Mouse (Mus musculus) liver, postnatal 0 days (tissue): Measurements from ENCODE around the gene Cxcr4. TPM values are rescaled to one million over a fixed set of nuclear protein-coding genes. Genes with fewer than 3 reads are reported as not detected.

ENCODE experiments used
- ATAC-seq: fragments of 200-750 bp; cut with Nextera tagmentation; 2 replicates; pipeline ENCODE4 v1.8.0; 2017; ENCODE audit warnings: mild to moderate bottlenecking, moderate library complexity
- DNase-seq: peaks from one replicate; pipeline ENCODE4 v3.0.0-alpha.2; 2016
- H3K27ac ChIP-seq: fragments of 300-500 bp; sonication (generic); 2 replicates; pipeline ENCODE4 v1.5.1; 2014; ENCODE audit warnings: antibody characterized with exemption, moderate library complexity, mild to moderate bottlenecking, low read depth
- H3K27me3 ChIP-seq: fragments of 300-500 bp; sonication (generic); 2 replicates; pipeline ENCODE4 v1.6.1; 2014; ENCODE audit warnings: low read length, control low read depth, mixed read lengths; ENCODE audit not compliant: insufficient read depth
- H3K36me3 ChIP-seq: fragments of 300-500 bp; sonication (generic); replicated peaks from 2 replicates; pipeline ENCODE4 v1.6.1; 2014; ENCODE audit warnings: mild to moderate bottlenecking, control low read depth, low read length, moderate library complexity, mixed read lengths; ENCODE audit not compliant: insufficient read depth
- H3K4me1 ChIP-seq: fragments of 300-500 bp; sonication (generic); 2 replicates; pipeline ENCODE4 v1.6.1; 2014; ENCODE audit warnings: antibody characterized with exemption, mild to moderate bottlenecking, control low read depth; ENCODE audit not compliant: insufficient read depth
- H3K4me2 ChIP-seq: fragments of 300-500 bp; sonication (generic); 2 replicates; pipeline ENCODE4 v1.6.1; 2014; ENCODE audit warnings: low read depth, mild to moderate bottlenecking, low read length, moderate library complexity, mixed read lengths
- H3K4me3 ChIP-seq: fragments of 300-500 bp; sonication (generic); 2 replicates; pipeline ENCODE4 v1.5.1; 2014; ENCODE audit warnings: low read depth, low read length
- H3K9ac ChIP-seq: fragments of 300-500 bp; sonication (generic); replicated peaks from 2 replicates; pipeline ENCODE4 v1.6.1; 2014; ENCODE audit warnings: mild to moderate bottlenecking, moderate library complexity
- H3K9me3 ChIP-seq: fragments of 300-500 bp; sonication (generic); 2 replicates; pipeline ENCODE4 v1.6.1; 2016; ENCODE audit warnings: mild to moderate bottlenecking, control low read depth, low read length, mixed read lengths
- CTCF ChIP-seq: sonication (generic); IDR thresholded peaks from 2 replicates; pipeline ENCODE4 v1.5.1; 2016; ENCODE audit warnings: antibody characterized with exemption, low read depth
- EP300 ChIP-seq: IDR thresholded peaks from 2 replicates; pipeline ENCODE4 v1.6.1; 2016; ENCODE audit warnings: antibody characterized with exemption, low read depth, mild to moderate bottlenecking
- WGBS: fragments of 180-500 bp; shearing (Covaris S2); extraction: QIAGEN DNeasy Blood & Tissue Kit; methylation state at CpG from one replicate; pipeline ENCODE4 v1.1.7; 2014; ENCODE audit not compliant: insufficient replicate concordance; 5-methylcytosine and 5-hydroxymethylcytosine counted together
- polyA plus RNA-seq: library from polyadenylated mRNA; unstranded; fragments of >200 nt; fragmentation: Nextera tagmentation; extraction: Ambion mirVana; gene quantifications from 2 replicates; pipeline ENCODE4 v1.2.1, GENCODE M21; 2015

Cxcr4 gene
- polyA plus RNA-seq, 1 experiment from 2014 or later = 5.5 TPM

- no peak overlapping the region for H3K9ac ChIP-seq
- 39% methylated on average over 9 of the region's 9 CpGs for WGBS
- H3K27ac ChIP-seq = no peak overlapping the region; the same call in 1 of the 2 replicates
- no peak overlapping the region for H3K4me3 ChIP-seq
- H3K27me3 ChIP-seq = no peaks in the 10 kb centered on the region
- DNase-seq (no peak), ATAC-seq (no peak)
- no peaks in the 10 kb centered on the region for H3K36me3 ChIP-seq
- no peaks in the 10 kb centered on the region for H3K4me1 ChIP-seq
- TF ChIP-seq EP300 (no peak), CTCF (no peak)
- H3K4me2 ChIP-seq = no peak overlapping the region
- H3K9me3 ChIP-seq = no peaks in the 10 kb centered on the region
Measured at GRCm38 (mm10) chr1:128626144-128626678, 34.1 kb upstream of the Cxcr4 start.

- peak overlapping the region; percentile 9; the same call in 1 of the 2 replicates for H3K4me2 ChIP-seq
- H3K9me3 ChIP-seq = no peaks in the 10 kb centered on the region
- H3K4me3 ChIP-seq = no peak overlapping the region
- H3K4me1 ChIP-seq = no peaks in the 10 kb centered on the region
- DNase-seq (no peak), ATAC-seq (no peak)
- no peak overlapping the region for H3K27ac ChIP-seq
- H3K36me3 ChIP-seq = no peaks in the 10 kb centered on the region
- no peaks in the 10 kb centered on the region for H3K27me3 ChIP-seq
- no peak for TF ChIP-seq EP300
- no peak for TF ChIP-seq CTCF
- 51% methylated on average over 4 of the region's 4 CpGs for WGBS
- H3K9ac ChIP-seq = no peak overlapping the region
Measured at GRCm38 (mm10) chr1:128623594-128623887, 31.4 kb upstream of the Cxcr4 start.

GRCm38 (mm10) chr1:128622867-128623593 lies 30.9 kb upstream of the Cxcr4 start:
- no peaks in the 10 kb centered on the region for H3K27me3 ChIP-seq
- 0 out of 2 replicates have a peak, but pooled peaks have one; percentile 15 for ATAC-seq
- H3K27ac ChIP-seq = peak overlapping the region; percentile 34; the same call in 1 of the 2 replicates
- no peak for DNase-seq
- no peaks in the 10 kb centered on the region for H3K36me3 ChIP-seq
- no peak overlapping the region for H3K4me3 ChIP-seq
- no peaks in the 10 kb centered on the region for H3K9me3 ChIP-seq
- no peak overlapping the region for H3K9ac ChIP-seq
- H3K4me2 ChIP-seq = peak overlapping the region; percentile 9; the same call in 1 of the 2 replicates
- H3K4me1 ChIP-seq = no peaks in the 10 kb centered on the region
- TF ChIP-seq CTCF = no peak
- TF ChIP-seq EP300 = 0 out of 2 replicates have a peak, but pooled peaks have one; percentile 26
- 31% methylated on average over 9 of the region's 9 CpGs for WGBS

- ATAC-seq (no peak), DNase-seq (no peak)
- Histone ChIP-seq H3K9ac (no peak overlapping the region), H3K27me3 (no peaks in the 10 kb centered on the region), H3K4me3 (no peak overlapping the region), H3K4me1 (peaks cover 23% of the 10 kb centered on the region), H3K27ac (no peak overlapping the region), H3K4me2 (no peak overlapping the region), H3K36me3 (no peaks in the 10 kb centered on the region), H3K9me3 (no peaks in the 10 kb centered on the region)
- TF ChIP-seq CTCF = no peak
- no peak for TF ChIP-seq EP300
- 80% methylated on average over 13 of the region's 13 CpGs for WGBS
Measured at GRCm38 (mm10) chr1:128617654-128618310, 25.7 kb upstream of the Cxcr4 start.

- Histone ChIP-seq H3K9ac (no peak overlapping the region), H3K27me3 (no peaks in the 10 kb centered on the region), H3K27ac (no peak overlapping the region), H3K4me2 (no peak overlapping the region), H3K4me1 (peaks cover 27% of the 10 kb centered on the region), H3K9me3 (no peaks in the 10 kb centered on the region), H3K4me3 (no peak overlapping the region), H3K36me3 (no peaks in the 10 kb centered on the region)
- 51% methylated on average over 2 of the region's 2 CpGs for WGBS
- no peak for ATAC-seq
- DNase-seq = no peak
- TF ChIP-seq CTCF (no peak), EP300 (no peak)
Measured at GRCm38 (mm10) chr1:128616586-128616985, 24.5 kb upstream of the Cxcr4 start.

GRCm38 (mm10) chr1:128615459-128615806 lies 23.3 kb upstream of the Cxcr4 start:
- no peaks in the 10 kb centered on the region for H3K27me3 ChIP-seq
- H3K27ac ChIP-seq = peak overlapping the region; percentile 88
- 31% methylated on average over 2 of the region's 2 CpGs for WGBS
- ATAC-seq = peak; percentile 42
- no peak overlapping the region for H3K4me3 ChIP-seq
- peak overlapping the region; percentile 30 for H3K4me2 ChIP-seq
- H3K9me3 ChIP-seq = no peaks in the 10 kb centered on the region
- H3K36me3 ChIP-seq = no peaks in the 10 kb centered on the region
- H3K9ac ChIP-seq = no peak overlapping the region
- H3K4me1 ChIP-seq = peaks cover 27% of the 10 kb centered on the region
- TF ChIP-seq CTCF = no peak
- TF ChIP-seq EP300 = no peak
- no peak for DNase-seq
